Mouse (Mus musculus) forebrain, embryonic 14.5 days (tissue): ENCODE results near the gene Pxylp1. TPM values are rescaled to one million over a fixed set of nuclear protein-coding genes. Genes with fewer than 3 reads are reported as not detected.

Experiments
- ATAC-seq: fragments of 200-750 bp; cut with Nextera tagmentation; 2 replicates; pipeline ENCODE4 v1.8.0; 2017; ENCODE audit warnings: mild to moderate bottlenecking, moderate library complexity
- DNase-seq: peaks from one replicate; pipeline ENCODE4 v3.0.0-alpha.2; 2015; ENCODE audit warnings: low spot score
- H3K27ac ChIP-seq: fragments of 300-500 bp; sonication (generic); 2 replicates; pipeline ENCODE4 v1.5.1; 2014; ENCODE audit warnings: low read depth, mild to moderate bottlenecking, control low read depth, low read length, moderate library complexity
- H3K27me3 ChIP-seq: fragments of 300-500 bp; sonication (generic); replicated peaks from 2 replicates; pipeline ENCODE4 v1.6.1; 2014; ENCODE audit warnings: low read length, control low read depth, mixed read lengths; ENCODE audit not compliant: control insufficient read depth, insufficient read depth
- H3K36me3 ChIP-seq: fragments of 300-500 bp; sonication (generic); 2 replicates; pipeline ENCODE4 v1.6.1; 2014; ENCODE audit warnings: low read length, control low read depth; ENCODE audit not compliant: control insufficient read depth, insufficient read depth
- H3K4me1 ChIP-seq: fragments of 300-500 bp; sonication (generic); 2 replicates; pipeline ENCODE4 v1.6.1; 2014; ENCODE audit warnings: antibody characterized with exemption, low read length, control low read depth; ENCODE audit not compliant: control insufficient read depth, insufficient read depth
- H3K4me2 ChIP-seq: fragments of 300-500 bp; sonication (generic); 2 replicates; pipeline ENCODE4 v1.6.1; 2014; ENCODE audit warnings: mild to moderate bottlenecking, control low read depth, low read length
- H3K4me3 ChIP-seq: fragments of 300-500 bp; sonication (generic); 2 replicates; pipeline ENCODE4 v1.5.1; 2014; ENCODE audit warnings: low read depth, low read length, control low read depth
- H3K9ac ChIP-seq: fragments of 300-500 bp; sonication (generic); 2 replicates; pipeline ENCODE4 v1.6.1; 2014; ENCODE audit warnings: mild to moderate bottlenecking, low read length, control low read depth, moderate library complexity
- H3K9me3 ChIP-seq: fragments of 300-500 bp; sonication (generic); replicated peaks from 2 replicates; pipeline ENCODE4 v1.6.1; 2016; ENCODE audit warnings: low read length, control low read depth, mixed read lengths; ENCODE audit not compliant: control insufficient read depth
- WGBS: fragments of 180-500 bp; shearing (Covaris S2); extraction: QIAGEN DNeasy Blood & Tissue Kit; methylation state at CpG from one replicate; pipeline ENCODE4 v1.1.7; 2014; 5-methylcytosine and 5-hydroxymethylcytosine counted together
- polyA plus RNA-seq: library from polyadenylated mRNA; unstranded; fragments of >200 nt; fragmentation: Nextera tagmentation; extraction: Ambion mirVana; gene quantifications from 2 replicates; pipeline ENCODE4 v1.2.1, GENCODE M21; 2014

Gene Pxylp1
- polyA plus RNA-seq, 1 experiment from 2014 or later = 45.4 TPM

DNA sequence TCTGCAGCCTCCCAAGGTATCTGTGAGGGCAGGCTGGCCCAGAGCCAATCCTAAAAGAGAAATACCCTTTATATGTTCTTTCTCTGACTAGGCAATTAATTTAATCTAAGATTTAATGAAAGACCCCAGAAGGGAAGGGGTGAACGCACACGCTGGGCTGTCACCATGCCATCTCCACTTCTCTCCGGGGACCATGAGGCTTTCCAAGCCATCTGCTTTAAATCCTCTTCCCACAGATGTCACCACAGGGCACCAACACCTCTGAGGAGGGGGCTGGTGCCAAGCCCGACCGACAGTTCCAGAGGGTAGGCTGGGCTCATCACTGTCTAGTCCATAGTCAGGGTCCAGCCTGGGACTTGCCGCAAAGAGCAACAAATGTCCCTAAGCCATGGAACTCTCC is 4.5 kb downstream of the Pxylp1 start:
- DNase-seq = peak; percentile 72
- Histone ChIP-seq H3K4me1 (peaks cover 41% of the 10 kb centered on the region), H3K27ac (no peak overlapping the region)

DNA sequence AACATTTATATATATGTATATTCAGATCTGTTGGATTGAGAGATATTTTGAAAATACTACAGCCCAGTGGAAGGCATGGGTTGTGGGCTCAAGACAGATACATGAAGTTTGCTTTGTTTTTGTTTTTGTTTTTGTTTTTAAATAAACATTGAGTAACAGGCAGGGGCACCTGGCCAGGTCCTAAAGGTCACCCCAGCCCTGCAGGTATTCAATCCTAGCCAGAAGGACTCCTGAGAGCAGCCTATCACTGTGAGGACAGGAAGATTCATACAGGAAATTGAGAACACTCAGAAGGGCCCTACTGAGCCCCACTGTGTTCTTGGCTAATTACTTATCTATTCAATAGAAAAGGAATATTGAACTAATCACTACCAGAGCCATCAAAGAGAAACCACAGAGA is 5.0 kb downstream of the Pxylp1 start:
- no peak for ATAC-seq
- no peak for DNase-seq
- Histone ChIP-seq H3K4me3 (peak overlapping the region; percentile 64), H3K4me2 (peak overlapping the region; percentile 93), H3K27ac (no peak overlapping the region), H3K36me3 (no peaks in the 10 kb centered on the region), H3K9ac (no peak overlapping the region; the same call in 1 of the 2 replicates), H3K9me3 (no peaks in the 10 kb centered on the region), H3K4me1 (peaks cover 40% of the 10 kb centered on the region), H3K27me3 (no peaks in the 10 kb centered on the region; the same call in 1 of the 2 replicates)

More for the DNA sequence above, 4.5 kb downstream of the Pxylp1 start:
- 13% methylated on average over 6 of the region's 6 CpGs for WGBS
- H3K4me2 ChIP-seq = peak overlapping the region; percentile 93
- peak; percentile 15; the same call in 1 of the 2 replicates for ATAC-seq
- no peaks in the 10 kb centered on the region; the same call in 1 of the 2 replicates for H3K27me3 ChIP-seq
- H3K9me3 ChIP-seq = no peaks in the 10 kb centered on the region
- no peaks in the 10 kb centered on the region for H3K36me3 ChIP-seq
- H3K4me3 ChIP-seq = peak overlapping the region; percentile 64
- H3K9ac ChIP-seq = peak overlapping the region; percentile 82; the same call in 1 of the 2 replicates

DNA sequence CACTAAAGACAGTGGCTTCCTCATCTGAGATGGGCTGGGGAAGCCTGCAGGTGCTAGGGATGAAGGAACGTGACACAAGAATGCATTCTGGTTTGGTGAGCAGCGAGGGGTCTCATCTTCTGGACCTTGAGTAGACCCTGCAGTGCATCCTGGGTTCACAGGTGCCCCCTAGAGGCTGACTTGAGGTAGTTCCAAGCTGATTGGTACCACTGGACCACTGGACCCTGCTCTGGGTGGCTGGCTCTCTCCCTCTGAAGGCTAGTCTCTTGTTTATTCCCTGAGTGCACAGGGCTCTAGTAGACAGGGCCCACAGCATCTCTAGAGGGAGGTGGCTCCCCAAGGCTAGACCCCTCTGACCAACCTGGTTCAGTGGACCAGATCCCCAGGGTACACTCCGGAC is 6.7 kb downstream of the Pxylp1 start:
- DNase-seq = no peak
- WGBS = 59% methylated on average over 3 of the region's 3 CpGs
- Histone ChIP-seq H3K4me3 (no peak overlapping the region), H3K9ac (no peak overlapping the region), H3K27me3 (no peaks in the 10 kb centered on the region; the same call in 1 of the 2 replicates), H3K27ac (no peak overlapping the region), H3K4me2 (no peak overlapping the region), H3K36me3 (no peaks in the 10 kb centered on the region), H3K9me3 (no peaks in the 10 kb centered on the region), H3K4me1 (peaks cover 33% of the 10 kb centered on the region)
- no peak for ATAC-seq

GRCm38 (mm10) chr9:96882496-96883265 is 9.8 kb downstream of the Pxylp1 start:
- ATAC-seq (peak; percentile 59), DNase-seq (peak; percentile 78)
- H3K9ac ChIP-seq = no peak overlapping the region
- no peak overlapping the region for H3K27ac ChIP-seq
- H3K36me3 ChIP-seq = no peaks in the 10 kb centered on the region
- peaks cover 18% of the 10 kb centered on the region for H3K4me1 ChIP-seq
- H3K4me2 ChIP-seq = no peak overlapping the region
- no peaks in the 10 kb centered on the region for H3K9me3 ChIP-seq
- H3K27me3 ChIP-seq = no peaks in the 10 kb centered on the region; the same call in 1 of the 2 replicates
- H3K4me3 ChIP-seq = no peak overlapping the region
- WGBS = 74% methylated on average over 20 of the region's 20 CpGs

DNA sequence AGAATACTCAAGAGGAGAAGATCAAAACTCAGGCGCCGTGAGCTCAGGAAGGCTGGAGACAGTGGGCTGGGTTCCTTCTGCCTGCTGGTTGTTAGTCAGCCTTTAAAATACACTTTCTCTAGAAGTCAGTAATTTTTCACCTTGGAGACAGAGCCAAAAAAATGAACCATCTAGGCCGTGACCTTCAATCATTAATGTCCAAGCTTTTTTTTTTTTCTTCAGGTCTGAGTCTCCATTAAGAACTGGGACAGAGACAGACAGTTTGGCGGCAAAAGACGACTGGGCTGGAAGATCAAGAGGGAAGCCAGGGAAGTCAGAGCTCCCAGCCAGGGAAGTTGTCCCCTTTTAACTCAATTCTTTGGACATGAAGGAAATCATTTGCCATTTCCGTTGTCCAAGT is 10.6 kb downstream of the Pxylp1 start:
- no peak for DNase-seq
- Histone ChIP-seq H3K9ac (no peak overlapping the region), H3K9me3 (no peaks in the 10 kb centered on the region), H3K36me3 (no peaks in the 10 kb centered on the region), H3K4me2 (no peak overlapping the region), H3K27ac (no peak overlapping the region), H3K4me3 (no peak overlapping the region), H3K27me3 (no peaks in the 10 kb centered on the region), H3K4me1 (peaks cover 17% of the 10 kb centered on the region; the same call in 1 of the 2 replicates)
- no peak for ATAC-seq
- WGBS = 87% methylated on average over 6 of the region's 6 CpGs

DNA sequence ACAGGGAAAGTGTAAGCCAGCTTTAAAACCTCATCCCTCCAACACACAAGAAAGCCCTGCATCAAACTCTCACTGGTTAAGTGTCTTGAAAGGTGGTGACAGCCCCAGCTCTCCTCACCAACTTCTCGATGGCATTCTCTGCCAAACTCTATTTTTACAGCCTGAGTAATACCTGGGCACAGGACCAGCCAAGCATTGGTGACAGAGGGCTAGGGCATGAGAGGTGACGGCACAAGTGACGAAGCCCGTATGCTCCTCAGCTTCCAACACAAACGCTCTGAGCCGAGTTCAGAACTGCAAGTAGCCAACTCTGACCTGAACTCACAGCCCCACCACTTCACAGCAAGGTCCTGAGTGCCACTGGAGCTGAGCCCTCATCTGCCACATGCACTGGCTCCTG is 13.4 kb downstream of the Pxylp1 start:
- H3K36me3 ChIP-seq = no peaks in the 10 kb centered on the region
- no peaks in the 10 kb centered on the region for H3K9me3 ChIP-seq
- H3K9ac ChIP-seq = no peak overlapping the region
- ATAC-seq = no peak
- no peak for DNase-seq
- peaks cover 14% of the 10 kb centered on the region; the same call in 1 of the 2 replicates for H3K4me1 ChIP-seq
- no peaks in the 10 kb centered on the region for H3K27me3 ChIP-seq
- H3K4me2 ChIP-seq = no peak overlapping the region
- no peak overlapping the region for H3K4me3 ChIP-seq
- 82% methylated on average over 6 of the region's 6 CpGs for WGBS
- no peak overlapping the region for H3K27ac ChIP-seq

- H3K4me3 ChIP-seq = no peak overlapping the region
Measured at GRCm38 (mm10) chr9:96878464-96878863, 14.0 kb downstream of the Pxylp1 start.

GRCm38 (mm10) chr9:96875704-96876103 is 16.8 kb downstream of the Pxylp1 start:
- Histone ChIP-seq H3K4me2 (no peak overlapping the region), H3K9ac (no peak overlapping the region), H3K4me3 (no peak overlapping the region), H3K27ac (no peak overlapping the region), H3K4me1 (0 out of 2 replicates have a peak, but pooled peaks cover 2% of the 10 kb centered on the region), H3K27me3 (no peaks in the 10 kb centered on the region), H3K9me3 (no peaks in the 10 kb centered on the region), H3K36me3 (no peaks in the 10 kb centered on the region)
- DNase-seq (no peak), ATAC-seq (no peak)
- 75% methylated on average over 4 of the region's 4 CpGs for WGBS

More at GRCm38 (mm10) chr9:96878464-96878863, 14.0 kb downstream of the Pxylp1 start:
- Histone ChIP-seq H3K27me3 (no peaks in the 10 kb centered on the region), H3K4me2 (no peak overlapping the region), H3K36me3 (no peaks in the 10 kb centered on the region), H3K4me1 (peaks cover 12% of the 10 kb centered on the region; the same call in 1 of the 2 replicates), H3K27ac (no peak overlapping the region), H3K9me3 (no peaks in the 10 kb centered on the region), H3K9ac (no peak overlapping the region)
- 39% methylated on average over 4 of the region's 4 CpGs for WGBS
- ATAC-seq (no peak), DNase-seq (no peak)

DNA sequence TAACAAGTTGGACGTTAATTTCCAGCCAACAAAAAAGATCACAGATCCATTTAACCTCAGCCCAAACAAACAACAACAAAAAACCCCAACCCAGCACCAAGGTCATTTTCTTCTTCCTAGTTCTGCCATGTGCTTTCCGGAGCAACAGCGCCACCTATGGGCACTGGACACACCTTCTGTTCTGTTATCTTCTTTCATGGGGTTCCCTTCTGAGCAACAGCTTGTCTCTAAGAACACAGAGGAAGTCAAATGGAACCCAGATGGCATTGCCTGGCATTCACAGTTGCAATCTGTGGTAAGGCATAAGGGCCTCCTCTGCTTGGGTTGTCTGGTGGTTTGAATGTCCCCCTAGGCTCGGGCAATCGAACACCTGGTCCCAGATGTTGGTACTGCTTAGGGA is 19.4 kb downstream of the Pxylp1 start:
- no peak overlapping the region for H3K4me3 ChIP-seq
- DNase-seq (no peak), ATAC-seq (no peak)
- H3K36me3 ChIP-seq = no peaks in the 10 kb centered on the region
- 75% methylated on average over 5 of the region's 5 CpGs for WGBS
- no peak overlapping the region for H3K4me2 ChIP-seq
- H3K9me3 ChIP-seq = no peaks in the 10 kb centered on the region
- no peaks in the 10 kb centered on the region for H3K4me1 ChIP-seq
- H3K27me3 ChIP-seq = no peaks in the 10 kb centered on the region
- no peak overlapping the region for H3K9ac ChIP-seq
- no peak overlapping the region for H3K27ac ChIP-seq
